Mouse (Mus musculus): ENCODE data around the gene Naxd.

Gene Naxd

DNA sequence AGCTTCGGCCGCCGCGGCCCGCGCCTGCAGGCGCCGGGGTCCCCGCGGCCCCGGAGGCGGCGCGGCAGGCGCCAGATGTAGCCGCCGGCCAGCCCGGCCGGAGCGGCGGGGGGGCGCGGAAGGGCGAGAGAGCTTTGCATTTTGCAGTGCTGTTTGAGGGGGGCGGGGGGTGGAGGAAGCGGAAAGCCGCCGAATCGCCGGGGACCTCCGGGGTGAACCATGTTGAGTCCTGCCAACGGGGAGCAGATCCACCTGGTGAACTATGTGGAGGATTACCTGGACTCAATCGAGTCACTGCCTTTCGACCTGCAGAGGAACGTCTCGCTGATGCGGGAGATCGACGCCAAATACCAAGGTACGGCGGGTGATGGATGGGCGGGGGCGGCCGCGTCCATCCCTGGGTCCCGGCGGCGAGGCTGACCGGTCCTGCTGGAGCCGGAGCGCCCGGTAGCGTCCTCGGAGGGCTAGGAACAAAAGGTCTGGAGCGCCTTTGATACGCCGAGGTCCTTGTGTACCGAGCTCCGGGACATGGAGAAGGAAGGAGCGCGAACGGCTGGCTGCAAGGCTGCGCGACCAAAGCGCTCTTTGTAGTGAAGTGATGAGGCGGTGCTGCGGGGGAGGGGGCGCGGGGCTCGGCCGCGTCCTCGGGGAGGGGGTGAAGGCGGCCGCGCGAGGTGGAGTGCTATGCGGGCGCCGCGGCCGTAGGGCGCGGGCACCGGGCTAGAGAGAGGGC lies 59.6 kb downstream of the Naxd start:
- TF ChIP-seq CTCF (conservative IDR thresholded peaks at IDR 0.05; ENCODE audit: low read length): no peak
- TF ChIP-seq POU5F1 (IDR thresholded peaks at IDR 0.05; ENCODE audit: borderline replicate concordance, low read length): no peak
- no peak for TF ChIP-seq NANOG (IDR thresholded peaks at IDR 0.05; ENCODE audit: borderline replicate concordance, low read length)
- H3K9me3 ChIP-seq (ENCODE audit: low read length): no peaks in the 10 kb centered on the region
- peaks cover 53% of the 10 kb centered on the region for H3K4me1 ChIP-seq (replicated peaks; ENCODE audit: low read depth, low read length)
- peak overlapping the region; percentile 97 for H3K4me3 ChIP-seq (replicated peaks; ENCODE audit: low read length)
- peaks cover 18% of the 10 kb centered on the region for H3K36me3 ChIP-seq (ENCODE audit: insufficient read depth, low read length)
- no peaks in the 10 kb centered on the region for H3K27me3 ChIP-seq (ENCODE audit: insufficient read depth, low read length)

DNA sequence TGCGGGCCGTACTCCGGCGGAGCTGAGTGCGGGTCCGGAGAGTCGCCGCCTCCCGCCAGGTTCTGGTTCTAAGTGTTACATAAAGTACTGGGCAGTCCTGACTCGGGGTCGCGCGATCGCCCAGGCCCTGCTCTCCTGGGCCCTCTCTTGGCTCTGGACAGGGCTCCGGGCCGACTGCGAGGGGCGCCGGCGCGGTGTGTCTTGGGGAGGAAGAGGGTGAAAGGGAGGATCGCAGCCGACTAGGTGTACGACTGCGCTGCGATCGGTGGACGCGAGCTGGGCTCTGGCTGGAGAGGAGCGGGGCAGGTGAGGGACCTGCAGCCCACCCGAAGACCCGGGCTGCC lies 60.1 kb downstream of the Naxd start:
- Histone ChIP-seq H3K4me1 (replicated peaks; ENCODE audit: low read depth, low read length) (peaks cover 50% of the 10 kb centered on the region), H3K36me3 (ENCODE audit: insufficient read depth, low read length) (peaks cover 23% of the 10 kb centered on the region), H3K9me3 (ENCODE audit: low read length) (no peaks in the 10 kb centered on the region), H3K4me3 (replicated peaks; ENCODE audit: low read length) (peak overlapping the region; percentile 97), H3K27me3 (ENCODE audit: insufficient read depth, low read length) (no peaks in the 10 kb centered on the region)
- TF ChIP-seq CTCF (conservative IDR thresholded peaks at IDR 0.05; ENCODE audit: low read length): no peak
- no peak for TF ChIP-seq NANOG (IDR thresholded peaks at IDR 0.05; ENCODE audit: borderline replicate concordance, low read length)
- TF ChIP-seq POU5F1 (IDR thresholded peaks at IDR 0.05; ENCODE audit: borderline replicate concordance, low read length): no peak

DNA sequence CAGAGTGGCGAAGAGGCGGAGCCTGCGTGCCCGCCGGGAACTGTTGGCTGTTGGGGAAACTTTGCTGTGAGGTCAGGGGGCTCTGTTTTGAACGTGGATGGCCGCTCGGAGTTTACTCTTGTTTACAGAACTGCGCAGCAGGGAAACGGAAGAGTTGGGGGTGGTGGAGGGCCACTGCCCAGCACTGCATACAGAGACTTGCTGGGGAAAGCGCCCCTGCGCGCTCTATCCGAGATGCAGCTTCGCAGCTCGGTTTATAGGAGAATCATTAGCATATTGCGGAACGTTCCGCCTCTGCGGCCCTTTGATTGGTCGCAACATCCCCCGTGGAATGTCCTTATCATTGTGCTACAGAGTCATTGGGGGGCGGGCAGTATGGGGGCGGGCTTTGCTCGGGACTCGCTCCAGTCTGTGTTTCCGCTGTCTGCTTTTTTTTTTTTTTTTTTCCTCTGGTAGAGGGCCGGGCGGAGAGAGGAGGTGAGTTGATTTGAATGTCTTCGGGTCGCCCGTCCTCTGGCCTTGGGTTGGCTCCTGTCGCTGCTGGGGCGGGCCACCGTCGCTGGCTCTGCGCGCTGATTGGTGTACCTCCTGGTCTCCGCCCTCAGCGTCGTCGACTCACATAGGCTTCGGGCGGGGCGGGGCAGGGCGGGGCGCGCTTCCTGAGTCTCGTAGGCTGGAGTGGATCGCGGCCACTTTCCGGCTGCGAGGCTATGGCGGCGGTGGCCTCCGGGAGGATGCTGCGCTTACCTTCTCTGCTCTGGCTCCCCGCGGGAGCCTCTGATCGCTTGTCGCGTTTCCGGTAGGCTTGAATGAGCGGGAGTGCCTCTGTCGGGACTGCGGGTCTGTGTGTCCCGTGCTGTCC lies 60.7 kb downstream of the Naxd start:
- Histone ChIP-seq H3K4me1 (replicated peaks; ENCODE audit: low read depth, low read length) (peaks cover 48% of the 10 kb centered on the region), H3K4me3 (replicated peaks; ENCODE audit: low read length) (peak overlapping the region; percentile 97), H3K9me3 (ENCODE audit: low read length) (no peaks in the 10 kb centered on the region), H3K36me3 (ENCODE audit: insufficient read depth, low read length) (peaks cover 27% of the 10 kb centered on the region), H3K27me3 (ENCODE audit: insufficient read depth, low read length) (no peaks in the 10 kb centered on the region)
- TF ChIP-seq POU5F1 (IDR thresholded peaks at IDR 0.05; ENCODE audit: borderline replicate concordance, low read length) (no peak), CTCF (conservative IDR thresholded peaks at IDR 0.05; ENCODE audit: low read length) (no peak), NANOG (IDR thresholded peaks at IDR 0.05; ENCODE audit: borderline replicate concordance, low read length) (no peak)

DNA sequence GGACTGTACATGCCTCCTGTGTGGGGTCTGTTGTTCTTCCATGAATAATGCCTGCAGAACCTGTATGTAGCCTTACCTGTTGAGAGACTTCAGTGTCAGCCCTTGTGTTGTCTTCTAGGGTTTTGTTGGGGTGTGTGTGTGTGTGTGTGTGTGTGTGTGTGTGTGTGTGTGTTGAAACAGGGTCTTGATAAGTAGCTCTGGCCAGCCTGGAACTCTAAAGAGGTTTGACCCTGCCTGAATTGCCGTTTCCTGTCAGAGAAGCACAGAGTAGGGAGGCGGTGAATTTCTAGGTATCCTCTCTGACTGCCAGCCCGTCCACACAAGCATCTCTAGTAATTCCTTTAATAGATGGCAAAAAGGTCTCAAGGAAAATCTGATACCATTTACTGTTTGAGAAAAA lies 62.2 kb downstream of the Naxd start:
- H3K36me3 ChIP-seq (ENCODE audit: insufficient read depth, low read length): peaks cover 41% of the 10 kb centered on the region
- no peaks in the 10 kb centered on the region for H3K9me3 ChIP-seq (ENCODE audit: low read length)
- TF ChIP-seq NANOG (IDR thresholded peaks at IDR 0.05; ENCODE audit: borderline replicate concordance, low read length) (no peak), CTCF (conservative IDR thresholded peaks at IDR 0.05; ENCODE audit: low read length) (no peak), POU5F1 (IDR thresholded peaks at IDR 0.05; ENCODE audit: borderline replicate concordance, low read length) (no peak)
- no peaks in the 10 kb centered on the region for H3K27me3 ChIP-seq (ENCODE audit: insufficient read depth, low read length)
- H3K4me3 ChIP-seq (replicated peaks; ENCODE audit: low read length): peak overlapping the region; percentile 94
- peaks cover 54% of the 10 kb centered on the region for H3K4me1 ChIP-seq (replicated peaks; ENCODE audit: low read depth, low read length)

DNA sequence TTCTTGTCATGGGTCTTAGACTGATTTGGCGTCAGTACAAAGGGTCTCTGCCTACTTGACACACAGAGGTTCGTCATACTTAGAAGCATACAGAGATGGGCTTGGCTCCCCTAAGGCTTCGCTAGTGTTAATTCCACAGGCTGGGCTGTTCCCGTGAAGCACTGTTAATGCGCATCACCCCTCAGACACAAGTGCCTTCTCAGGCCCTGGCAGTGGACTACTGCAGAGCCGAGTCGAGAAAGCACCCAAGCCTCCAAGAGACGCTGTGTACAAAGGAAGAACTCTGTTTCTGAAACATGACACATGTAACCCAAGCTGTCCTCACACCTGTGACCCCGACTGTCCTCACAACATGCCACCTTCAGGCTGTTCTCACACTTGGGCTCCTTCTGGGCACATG lies 62.9 kb downstream of the Naxd start:
- no peaks in the 10 kb centered on the region for H3K27me3 ChIP-seq (ENCODE audit: insufficient read depth, low read length)
- TF ChIP-seq POU5F1 (IDR thresholded peaks at IDR 0.05; ENCODE audit: borderline replicate concordance, low read length) (no peak), NANOG (IDR thresholded peaks at IDR 0.05; ENCODE audit: borderline replicate concordance, low read length) (no peak), CTCF (conservative IDR thresholded peaks at IDR 0.05; ENCODE audit: low read length) (no peak)
- peaks cover 48% of the 10 kb centered on the region for H3K36me3 ChIP-seq (ENCODE audit: insufficient read depth, low read length)

DNA sequence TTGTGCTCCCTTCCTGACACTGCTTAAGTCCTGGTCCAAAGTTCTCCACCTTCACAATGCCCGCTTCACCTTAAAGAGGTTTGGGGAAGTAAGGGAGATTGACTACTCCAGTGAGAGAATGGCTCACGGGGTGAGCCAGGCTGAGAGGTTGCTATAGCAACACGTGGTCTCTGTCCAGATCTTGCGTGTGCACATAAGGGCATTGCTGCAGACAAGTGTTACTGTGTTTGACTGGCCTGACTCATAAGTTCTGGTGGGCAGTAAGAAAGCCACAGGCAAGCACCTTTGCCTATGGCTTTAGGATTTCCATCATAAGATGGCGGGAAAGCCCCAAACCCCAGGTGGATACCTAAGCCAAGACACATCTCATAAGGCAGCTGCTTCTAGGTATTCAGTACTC lies 66.9 kb downstream of the Naxd start:
- Histone ChIP-seq H3K4me3 (replicated peaks; ENCODE audit: low read length) (no peak overlapping the region), H3K36me3 (ENCODE audit: insufficient read depth, low read length) (peaks cover 61% of the 10 kb centered on the region), H3K9me3 (ENCODE audit: low read length) (no peaks in the 10 kb centered on the region), H3K27me3 (ENCODE audit: insufficient read depth, low read length) (no peaks in the 10 kb centered on the region), H3K4me1 (replicated peaks; ENCODE audit: low read depth, low read length) (peaks cover 62% of the 10 kb centered on the region)
- TF ChIP-seq NANOG (IDR thresholded peaks at IDR 0.05; ENCODE audit: borderline replicate concordance, low read length): no peak
- no peak for TF ChIP-seq POU5F1 (IDR thresholded peaks at IDR 0.05; ENCODE audit: borderline replicate concordance, low read length)
- TF ChIP-seq CTCF (conservative IDR thresholded peaks at IDR 0.05; ENCODE audit: low read length): no peak

More for the DNA sequence above, 62.9 kb downstream of the Naxd start:
- Histone ChIP-seq H3K4me3 (replicated peaks; ENCODE audit: low read length) (no peak overlapping the region), H3K4me1 (replicated peaks; ENCODE audit: low read depth, low read length) (peaks cover 57% of the 10 kb centered on the region), H3K9me3 (ENCODE audit: low read length) (no peaks in the 10 kb centered on the region)
